Mouse (Mus musculus): Measurements from ENCODE around the gene Cacna1d. TPM values are rescaled to one million over a fixed set of nuclear protein-coding genes. Genes with fewer than 3 reads are reported as not detected.
A peak's percentile ranks its signal among the peaks of the same experiment; 100 is the strongest.

Gene Cacna1d
- total and polyA plus RNA-seq, 3 experiments: 0.04 to 0.30 (median 0.22) TPM

- ATAC-seq (ENCODE audit: extremely low read depth, insufficient number of reproducible peaks, low FRiP score, poor library complexity, severe bottlenecking) (no peak), DNase-seq (ENCODE audit: low spot score) (no peak)
- Histone ChIP-seq H3K27me3 (ENCODE audit: insufficient read depth, low read length) (peaks cover 10% of the 10 kb centered on the region; the same call in 1 of the 2 replicates), H3K4me3 (ENCODE audit: low read depth, low read length) (no peak overlapping the region), H3K36me3 (replicated peaks) (no peaks in the 10 kb centered on the region), H3K9me3 (replicated peaks) (no peaks in the 10 kb centered on the region), H3K4me1 (ENCODE audit: insufficient read depth, low read depth, low read length) (0 out of 2 replicates have a peak, but pooled peaks cover 3% of the 10 kb centered on the region)
- TF ChIP-seq GATA2 (IDR thresholded peaks at IDR 0.05; ENCODE audit: borderline replicate concordance, low read depth, low read length) (no peak), POLR2AphosphoS5 (IDR thresholded peaks at IDR 0.05; ENCODE audit: insufficient replicate concordance, low read depth, low read length) (no peak), TAL1 (conservative IDR thresholded peaks at IDR 0.05; ENCODE audit: low read depth, low read length) (no peak), GATA1 (IDR thresholded peaks at IDR 0.05; ENCODE audit: borderline replicate concordance, low read length) (no peak)
These were observed 353.3 kb downstream of the Cacna1d start for GRCm38 (mm10) chr14:30137961-30138360.

GRCm38 (mm10) chr14:30136965-30137364 is 354.3 kb downstream of the Cacna1d start:
- ATAC-seq (ENCODE audit: extremely low read depth, insufficient number of reproducible peaks, low FRiP score, poor library complexity, severe bottlenecking): peak; percentile 40; the same call in 1 of the 2 replicates
- H3K4me1 ChIP-seq (ENCODE audit: insufficient read depth, low read depth, low read length): 0 out of 2 replicates have a peak, but pooled peaks cover 3% of the 10 kb centered on the region
- peaks cover 10% of the 10 kb centered on the region; the same call in 1 of the 2 replicates for H3K27me3 ChIP-seq (ENCODE audit: insufficient read depth, low read length)
- peak; percentile 70; the same call in 1 of the 2 replicates for TF ChIP-seq CTCF (IDR thresholded peaks at IDR 0.05; ENCODE audit: low read depth, low read length)
- TF ChIP-seq GATA2 (IDR thresholded peaks at IDR 0.05; ENCODE audit: borderline replicate concordance, low read depth, low read length): no peak
- H3K9me3 ChIP-seq (replicated peaks): no peaks in the 10 kb centered on the region
- no peaks in the 10 kb centered on the region for H3K36me3 ChIP-seq (replicated peaks)
- H3K4me3 ChIP-seq (ENCODE audit: low read depth, low read length): no peak overlapping the region
- peak; percentile 48 for DNase-seq (ENCODE audit: low spot score)

GRCm38 (mm10) chr14:30135351-30135750 is 355.9 kb downstream of the Cacna1d start:
- H3K9me3 ChIP-seq (replicated peaks): no peaks in the 10 kb centered on the region
- no peak overlapping the region for H3K4me3 ChIP-seq (ENCODE audit: low read depth, low read length)
- peaks cover 10% of the 10 kb centered on the region; the same call in 1 of the 2 replicates for H3K27me3 ChIP-seq (ENCODE audit: insufficient read depth, low read length)
- ATAC-seq (ENCODE audit: extremely low read depth, insufficient number of reproducible peaks, low FRiP score, poor library complexity, severe bottlenecking) (no peak), DNase-seq (ENCODE audit: low spot score) (no peak)
- H3K36me3 ChIP-seq (replicated peaks): no peaks in the 10 kb centered on the region
- no peak for TF ChIP-seq POLR2AphosphoS5 (IDR thresholded peaks at IDR 0.05; ENCODE audit: insufficient replicate concordance, low read depth, low read length)
- no peak for TF ChIP-seq GATA1 (IDR thresholded peaks at IDR 0.05; ENCODE audit: borderline replicate concordance, low read length)
- TF ChIP-seq CTCF (IDR thresholded peaks at IDR 0.05; ENCODE audit: low read depth, low read length): no peak
- no peak for TF ChIP-seq TAL1 (conservative IDR thresholded peaks at IDR 0.05; ENCODE audit: low read depth, low read length)
- TF ChIP-seq GATA2 (IDR thresholded peaks at IDR 0.05; ENCODE audit: borderline replicate concordance, low read depth, low read length): no peak
- H3K4me1 ChIP-seq (ENCODE audit: insufficient read depth, low read depth, low read length): 0 out of 2 replicates have a peak, but pooled peaks cover 3% of the 10 kb centered on the region

DNA sequence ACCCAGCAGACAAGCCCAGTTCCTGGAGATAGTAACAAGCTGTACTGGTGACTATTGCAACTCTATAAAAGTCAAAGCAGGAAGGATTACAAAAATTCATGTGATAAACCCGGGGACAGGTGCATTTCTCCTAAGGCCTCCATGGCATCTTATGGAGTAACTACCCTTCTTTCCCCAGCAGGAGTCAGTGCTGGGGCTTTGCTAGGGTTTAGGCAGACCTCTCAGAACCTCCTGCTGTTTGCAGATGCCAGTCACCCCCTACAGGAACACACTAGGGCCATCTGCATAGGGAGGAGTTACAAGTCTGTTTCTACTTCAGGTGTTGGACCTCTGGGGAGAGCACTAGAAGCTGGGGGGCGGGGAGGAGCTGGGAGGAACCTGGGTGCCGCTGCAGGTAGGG is 357.6 kb downstream of the Cacna1d start:
- H3K4me1 ChIP-seq (ENCODE audit: insufficient read depth, low read depth, low read length): 0 out of 2 replicates have a peak, but pooled peaks cover 3% of the 10 kb centered on the region
- H3K4me3 ChIP-seq (ENCODE audit: low read depth, low read length): no peak overlapping the region
- TF ChIP-seq GATA2 (IDR thresholded peaks at IDR 0.05; ENCODE audit: borderline replicate concordance, low read depth, low read length): no peak
- TF ChIP-seq POLR2AphosphoS5 (IDR thresholded peaks at IDR 0.05; ENCODE audit: insufficient replicate concordance, low read depth, low read length): no peak
- no peak for TF ChIP-seq TAL1 (conservative IDR thresholded peaks at IDR 0.05; ENCODE audit: low read depth, low read length)
- TF ChIP-seq GATA1 (IDR thresholded peaks at IDR 0.05; ENCODE audit: borderline replicate concordance, low read length): no peak
- TF ChIP-seq CTCF (IDR thresholded peaks at IDR 0.05; ENCODE audit: low read depth, low read length): no peak
- ATAC-seq (ENCODE audit: extremely low read depth, insufficient number of reproducible peaks, low FRiP score, poor library complexity, severe bottlenecking): no peak
- no peak for DNase-seq (ENCODE audit: low spot score)
- H3K27me3 ChIP-seq (ENCODE audit: insufficient read depth, low read length): peaks cover 9% of the 10 kb centered on the region; the same call in 1 of the 2 replicates
- H3K9me3 ChIP-seq (replicated peaks): no peaks in the 10 kb centered on the region
- H3K36me3 ChIP-seq (replicated peaks): no peaks in the 10 kb centered on the region

DNA sequence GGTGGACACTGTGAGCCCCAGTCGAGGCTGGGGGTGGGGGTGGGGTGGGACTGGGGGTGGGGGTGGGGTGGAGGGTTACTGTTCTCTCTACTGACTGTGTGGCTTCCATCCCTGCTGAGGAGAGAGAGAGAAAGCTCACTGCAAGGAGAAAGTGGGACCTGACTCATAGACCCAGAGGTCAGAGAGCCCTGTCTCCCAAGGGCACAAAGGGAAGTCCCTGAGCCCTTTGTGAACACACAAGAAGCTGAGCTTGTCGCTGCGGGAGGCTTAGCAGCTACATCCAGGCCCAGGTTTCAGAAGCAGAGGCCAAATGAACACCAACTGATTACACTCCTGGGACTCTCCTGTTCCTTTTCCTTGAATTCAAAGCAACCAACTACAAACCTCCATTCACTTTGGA is 360.0 kb downstream of the Cacna1d start:
- no peaks in the 10 kb centered on the region for H3K4me1 ChIP-seq (ENCODE audit: insufficient read depth, low read depth, low read length)
- no peaks in the 10 kb centered on the region for H3K36me3 ChIP-seq (replicated peaks)
- no peak for ATAC-seq (ENCODE audit: extremely low read depth, insufficient number of reproducible peaks, low FRiP score, poor library complexity, severe bottlenecking)
- no peaks in the 10 kb centered on the region for H3K9me3 ChIP-seq (replicated peaks)
- DNase-seq (ENCODE audit: low spot score): no peak
- peaks cover 4% of the 10 kb centered on the region; the same call in 1 of the 2 replicates for H3K27me3 ChIP-seq (ENCODE audit: insufficient read depth, low read length)
- TF ChIP-seq TAL1 (conservative IDR thresholded peaks at IDR 0.05; ENCODE audit: low read depth, low read length) (no peak), GATA1 (IDR thresholded peaks at IDR 0.05; ENCODE audit: borderline replicate concordance, low read length) (no peak), GATA2 (IDR thresholded peaks at IDR 0.05; ENCODE audit: borderline replicate concordance, low read depth, low read length) (no peak), POLR2AphosphoS5 (IDR thresholded peaks at IDR 0.05; ENCODE audit: insufficient replicate concordance, low read depth, low read length) (no peak), CTCF (IDR thresholded peaks at IDR 0.05; ENCODE audit: low read depth, low read length) (no peak)
- H3K4me3 ChIP-seq (ENCODE audit: low read depth, low read length): no peak overlapping the region

DNA sequence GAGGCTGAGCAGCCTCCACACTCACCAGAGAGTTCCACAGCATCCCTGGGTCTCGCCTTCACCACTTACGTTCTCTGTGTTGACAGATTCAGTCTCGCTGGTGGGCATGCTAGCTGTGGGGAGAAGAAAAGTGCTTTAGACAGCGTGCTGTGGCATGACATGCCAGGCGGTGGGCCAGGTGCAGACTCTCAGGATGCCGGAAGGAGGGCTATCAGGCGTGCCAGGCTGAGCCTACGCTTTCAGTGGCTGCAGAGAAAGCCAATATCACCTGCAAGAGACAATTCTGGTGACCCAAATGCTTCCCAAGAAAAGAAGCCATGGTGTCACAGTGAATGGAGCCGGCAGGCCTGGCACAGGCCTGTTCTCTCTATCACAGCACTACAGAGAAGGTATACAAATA is 361.2 kb downstream of the Cacna1d start:
- no peak for TF ChIP-seq GATA2 (IDR thresholded peaks at IDR 0.05; ENCODE audit: borderline replicate concordance, low read depth, low read length)
- no peak for TF ChIP-seq GATA1 (IDR thresholded peaks at IDR 0.05; ENCODE audit: borderline replicate concordance, low read length)
- no peak for TF ChIP-seq POLR2AphosphoS5 (IDR thresholded peaks at IDR 0.05; ENCODE audit: insufficient replicate concordance, low read depth, low read length)
- no peak for TF ChIP-seq TAL1 (conservative IDR thresholded peaks at IDR 0.05; ENCODE audit: low read depth, low read length)
- no peak for TF ChIP-seq CTCF (IDR thresholded peaks at IDR 0.05; ENCODE audit: low read depth, low read length)
- Histone ChIP-seq H3K9me3 (replicated peaks) (no peaks in the 10 kb centered on the region), H3K27me3 (ENCODE audit: insufficient read depth, low read length) (no peaks in the 10 kb centered on the region; the same call in 1 of the 2 replicates), H3K4me1 (ENCODE audit: insufficient read depth, low read depth, low read length) (no peaks in the 10 kb centered on the region), H3K4me3 (ENCODE audit: low read depth, low read length) (no peak overlapping the region), H3K36me3 (replicated peaks) (no peaks in the 10 kb centered on the region)
- ATAC-seq (ENCODE audit: extremely low read depth, insufficient number of reproducible peaks, low FRiP score, poor library complexity, severe bottlenecking): no peak
- DNase-seq (ENCODE audit: low spot score): no peak

All from G1E (cell line).